Mouse (Mus musculus) brown adipose tissue, adult 24 weeks (tissue): ENCODE results near the gene Kcnd3. TPM values are rescaled to one million over a fixed set of nuclear protein-coding genes. Genes with fewer than 3 reads are reported as not detected.

Experiments
- H3K27ac ChIP-seq: fragments of 200-500 bp; replicated peaks from 2 replicates; pipeline ENCODE4 v1.5.1; 2012; ENCODE audit warnings: low read depth, mild to moderate bottlenecking, low read length
- H3K4me1 ChIP-seq: fragments of 200-500 bp; 2 replicates; pipeline ENCODE4 v1.6.1; 2012; ENCODE audit warnings: low read length, mixed read lengths; ENCODE audit not compliant: control insufficient read depth, insufficient read depth, insufficient read length
- H3K4me3 ChIP-seq: fragments of 200-500 bp; 2 replicates; pipeline ENCODE4 v1.5.1; 2012; ENCODE audit warnings: low read depth, mild to moderate bottlenecking, low read length, moderate library complexity; ENCODE audit not compliant: insufficient read depth
- polyA plus RNA-seq: library from polyadenylated mRNA; stranded (reverse); fragments of >200 nt; gene quantifications from 2 replicates; pipeline ENCODE4 v1.2.4, GENCODE M21; 2012; ENCODE audit not compliant: missing spikeins, insufficient read depth, insufficient read length

The Kcnd3 gene
- polyA plus RNA-seq, 1 experiment, result 0.28 TPM

GRCm38 (mm10) chr3:105494886-105495285 lies 42.8 kb downstream of the Kcnd3 start:
- no peak overlapping the region for H3K4me3 ChIP-seq
- H3K27ac ChIP-seq, result no peak overlapping the region
- H3K4me1 ChIP-seq, result no peaks in the 10 kb centered on the region

GRCm38 (mm10) chr3:105496216-105496615 lies 44.1 kb downstream of the Kcnd3 start:
- no peak overlapping the region for H3K27ac ChIP-seq
- H3K4me3 ChIP-seq, result no peak overlapping the region
- H3K4me1 ChIP-seq, result no peaks in the 10 kb centered on the region

- H3K4me1 ChIP-seq, result no peaks in the 10 kb centered on the region
- H3K27ac ChIP-seq, result no peak overlapping the region
- no peak overlapping the region for H3K4me3 ChIP-seq
Observed at GRCm38 (mm10) chr3:105496935-105497334, 44.8 kb downstream of the Kcnd3 start.

- Histone ChIP-seq H3K27ac (no peak overlapping the region), H3K4me1 (no peaks in the 10 kb centered on the region), H3K4me3 (no peak overlapping the region)
Observed at GRCm38 (mm10) chr3:105501071-105501470, 48.9 kb downstream of the Kcnd3 start.

GRCm38 (mm10) chr3:105504272-105504671 lies 52.1 kb downstream of the Kcnd3 start:
- Histone ChIP-seq H3K27ac (no peak overlapping the region), H3K4me3 (no peak overlapping the region)

GRCm38 (mm10) chr3:105505161-105505872 lies 53.2 kb downstream of the Kcnd3 start:
- Histone ChIP-seq H3K4me1 (no peaks in the 10 kb centered on the region), H3K27ac (no peak overlapping the region), H3K4me3 (no peak overlapping the region)

More at GRCm38 (mm10) chr3:105504272-105504671, 52.1 kb downstream of the Kcnd3 start:
- no peaks in the 10 kb centered on the region for H3K4me1 ChIP-seq

- no peak overlapping the region for H3K4me3 ChIP-seq
- no peaks in the 10 kb centered on the region for H3K4me1 ChIP-seq
- no peak overlapping the region for H3K27ac ChIP-seq
Observed at GRCm38 (mm10) chr3:105505873-105506170, 53.7 kb downstream of the Kcnd3 start.

- Histone ChIP-seq H3K4me3 (no peak overlapping the region), H3K27ac (no peak overlapping the region), H3K4me1 (no peaks in the 10 kb centered on the region)
Observed at GRCm38 (mm10) chr3:105506592-105506991, 54.5 kb downstream of the Kcnd3 start.

- Histone ChIP-seq H3K4me3 (no peak overlapping the region), H3K27ac (no peak overlapping the region), H3K4me1 (no peaks in the 10 kb centered on the region)
Observed at GRCm38 (mm10) chr3:105509321-105509720, 57.2 kb downstream of the Kcnd3 start.

- Histone ChIP-seq H3K4me3 (no peak overlapping the region), H3K4me1 (no peaks in the 10 kb centered on the region), H3K27ac (no peak overlapping the region)
Observed at GRCm38 (mm10) chr3:105511836-105512235, 59.7 kb downstream of the Kcnd3 start.

- Histone ChIP-seq H3K4me3 (no peak overlapping the region), H3K27ac (no peak overlapping the region), H3K4me1 (no peaks in the 10 kb centered on the region)
Observed at GRCm38 (mm10) chr3:105514215-105514614, 62.1 kb downstream of the Kcnd3 start.

GRCm38 (mm10) chr3:105515035-105515434 lies 62.9 kb downstream of the Kcnd3 start:
- Histone ChIP-seq H3K4me3 (no peak overlapping the region), H3K27ac (no peak overlapping the region), H3K4me1 (no peaks in the 10 kb centered on the region)

GRCm38 (mm10) chr3:105515640-105516039 lies 63.5 kb downstream of the Kcnd3 start:
- Histone ChIP-seq H3K27ac (no peak overlapping the region), H3K4me1 (no peaks in the 10 kb centered on the region), H3K4me3 (no peak overlapping the region)

- no peak overlapping the region for H3K27ac ChIP-seq
- H3K4me3 ChIP-seq, result no peak overlapping the region
- no peaks in the 10 kb centered on the region for H3K4me1 ChIP-seq
Observed at GRCm38 (mm10) chr3:105520446-105520845, 68.3 kb downstream of the Kcnd3 start.

- no peaks in the 10 kb centered on the region for H3K4me1 ChIP-seq
- H3K27ac ChIP-seq, result no peak overlapping the region
- H3K4me3 ChIP-seq, result no peak overlapping the region
Observed at GRCm38 (mm10) chr3:105521178-105521631, 69.1 kb downstream of the Kcnd3 start.

- Histone ChIP-seq H3K4me1 (no peaks in the 10 kb centered on the region), H3K4me3 (no peak overlapping the region), H3K27ac (no peak overlapping the region)
Observed at GRCm38 (mm10) chr3:105521639-105522038, 69.5 kb downstream of the Kcnd3 start.
